Mouse (Mus musculus): ENCODE data around the gene Bend4.

DNA sequence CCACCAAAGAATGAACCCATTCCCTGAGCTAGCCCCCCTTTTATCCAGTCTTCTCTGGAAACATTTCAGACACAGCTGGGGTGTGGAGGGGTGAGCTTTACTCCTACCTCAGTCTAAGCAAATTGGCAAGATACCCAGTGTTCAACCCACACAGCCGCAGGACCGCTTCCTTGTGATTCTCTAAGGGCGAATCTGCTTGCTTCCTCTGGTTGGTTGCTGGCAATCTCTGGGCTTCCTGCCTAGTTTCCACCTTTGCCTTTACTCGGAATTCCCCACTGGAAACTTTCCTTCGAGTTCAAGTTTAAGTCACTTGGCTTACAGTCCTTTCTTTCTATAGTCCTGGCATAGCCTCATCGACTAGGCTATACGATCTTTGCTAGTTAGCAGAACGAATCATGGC is 12.5 kb upstream of the Bend4 start:
- TF ChIP-seq EP300 (IDR thresholded peaks at IDR 0.05; ENCODE audit: low read depth): no peak
- TF ChIP-seq CTCF (IDR thresholded peaks at IDR 0.05; ENCODE audit: low read depth): no peak

All from heart, postnatal 0 days (tissue).